Mouse (Mus musculus) thymus, postnatal 25 days (tissue): ENCODE data around the gene Cep112.

ENCODE experiments used
- DNase-seq: peaks from one replicate; pipeline ENCODE4 v3.0.0; 2022

Cep112 gene

DNA sequence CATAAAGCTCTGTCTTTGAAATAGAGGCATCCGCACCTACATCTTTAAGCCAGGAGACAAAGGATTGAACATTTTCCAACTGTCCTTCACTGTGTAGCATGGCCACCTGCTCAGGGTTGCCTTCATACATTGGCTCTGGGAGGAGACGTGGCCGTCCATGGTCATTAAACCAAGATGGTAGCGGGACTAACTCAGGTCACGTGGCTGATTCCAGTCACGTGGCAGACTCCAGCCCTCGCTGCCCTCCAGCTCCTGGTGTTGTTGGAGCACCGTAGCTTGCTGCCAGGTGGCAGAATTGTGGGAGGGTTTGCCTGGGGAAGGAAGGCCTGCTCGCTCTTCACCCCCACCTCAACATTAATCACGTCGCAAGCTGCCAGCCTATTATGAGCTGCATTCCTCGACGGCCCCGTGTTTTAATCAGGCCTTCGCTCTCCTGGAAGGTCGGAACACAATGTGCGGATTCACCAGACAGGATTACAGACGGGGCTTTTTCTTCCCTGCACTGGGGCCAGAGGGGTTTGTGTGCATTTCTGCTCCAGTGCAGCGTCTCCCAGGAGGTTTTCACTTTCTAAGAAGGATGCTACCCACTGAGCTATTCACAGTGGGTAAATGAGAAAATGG, 460.4 kb downstream of the Cep112 start:
- no peak for DNase-seq

- no peak for DNase-seq
Observed at GRCm38 (mm10) chr11:108886060-108886459, 461.1 kb downstream of the Cep112 start.

DNA sequence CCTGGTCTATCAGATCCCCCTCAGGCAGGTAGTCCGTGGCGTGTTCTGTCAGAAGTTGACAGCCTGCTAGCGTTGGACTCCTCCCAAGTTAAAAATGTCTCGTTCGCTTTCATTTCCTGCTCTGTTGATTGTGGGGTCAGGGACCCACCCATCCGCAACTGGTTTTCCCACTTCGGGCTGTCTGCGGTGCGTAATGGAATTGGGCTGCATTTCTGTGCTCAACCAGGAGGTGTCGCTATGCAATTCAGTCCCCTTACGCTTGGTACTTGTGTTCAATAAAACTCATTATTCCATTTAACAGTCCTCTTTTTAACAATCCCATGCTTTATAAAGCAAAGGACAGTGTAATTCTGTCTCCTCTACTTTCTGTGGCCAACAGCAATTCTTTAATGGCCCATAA, 464.1 kb downstream of the Cep112 start:
- DNase-seq: peak; percentile 33

- no peak for DNase-seq
Observed at GRCm38 (mm10) chr11:108890544-108890943, 465.6 kb downstream of the Cep112 start.

DNA sequence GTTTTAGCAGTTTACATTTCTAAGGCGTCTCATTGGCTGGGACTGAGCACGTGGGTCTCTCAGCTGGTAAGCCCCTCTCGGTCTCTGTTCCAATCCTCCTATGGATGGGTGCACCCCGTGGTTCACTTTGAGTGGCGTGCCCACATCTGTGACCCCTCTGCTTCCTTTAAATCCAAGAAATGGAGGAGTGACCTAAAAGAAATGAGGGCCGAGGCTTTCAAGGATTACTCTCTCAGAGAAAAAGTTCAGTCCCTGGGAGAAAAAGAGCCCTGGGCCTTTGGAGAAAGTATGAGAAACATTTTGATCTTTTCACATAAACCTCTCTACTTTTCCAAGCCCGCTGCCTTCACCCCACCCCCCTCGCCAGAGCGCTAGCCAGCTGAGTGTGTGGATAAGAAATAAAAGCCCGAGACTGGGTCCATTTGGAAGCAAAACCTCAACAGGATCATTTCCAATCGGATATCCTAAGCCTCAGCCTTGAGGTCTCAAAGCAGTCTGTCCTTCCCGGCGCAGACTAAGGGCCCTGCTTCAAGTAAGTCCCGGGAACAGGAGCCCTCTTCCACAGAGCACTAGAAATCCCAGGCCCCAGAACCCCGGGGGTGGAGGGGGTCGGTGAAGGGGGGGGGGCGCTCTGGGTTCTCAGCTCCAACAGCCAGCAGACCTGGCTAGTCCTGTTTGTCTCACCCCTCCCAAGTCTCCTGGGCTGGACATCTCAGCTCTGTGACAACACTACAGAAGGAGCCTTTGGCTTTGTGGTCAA, 466.3 kb downstream of the Cep112 start:
- no peak for DNase-seq

- no peak for DNase-seq
Observed at GRCm38 (mm10) chr11:108891871-108892380, 466.9 kb downstream of the Cep112 start.

GRCm38 (mm10) chr11:108892406-108892805, 467.4 kb downstream of the Cep112 start:
- DNase-seq: no peak

DNA sequence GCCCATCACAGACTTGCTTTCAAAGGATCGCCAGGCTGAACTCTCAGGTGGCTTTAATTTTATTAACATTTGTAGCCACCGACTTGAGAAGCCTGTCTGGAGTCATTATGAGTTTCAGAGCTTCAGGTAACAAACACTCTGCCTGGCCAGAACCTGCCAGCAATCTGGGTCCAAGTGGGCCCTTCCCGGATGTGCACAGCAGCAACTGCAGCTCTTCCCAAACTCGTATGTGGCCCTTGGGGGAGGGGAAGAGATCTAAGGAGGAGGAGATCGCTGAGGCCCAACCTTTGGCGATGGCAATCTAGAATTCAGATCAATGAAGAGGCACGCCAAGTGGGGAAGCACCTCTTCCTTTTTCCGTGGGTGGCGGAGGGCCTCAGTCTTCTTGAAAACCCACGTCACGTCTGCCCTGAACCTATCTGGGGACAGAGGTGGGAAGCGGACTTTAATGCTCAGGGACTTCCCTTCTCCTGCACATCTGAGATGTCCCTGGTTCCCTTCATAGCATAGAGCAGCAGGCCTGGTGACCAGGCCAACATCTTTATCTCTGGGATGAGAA, 468.3 kb downstream of the Cep112 start:
- DNase-seq: no peak

DNA sequence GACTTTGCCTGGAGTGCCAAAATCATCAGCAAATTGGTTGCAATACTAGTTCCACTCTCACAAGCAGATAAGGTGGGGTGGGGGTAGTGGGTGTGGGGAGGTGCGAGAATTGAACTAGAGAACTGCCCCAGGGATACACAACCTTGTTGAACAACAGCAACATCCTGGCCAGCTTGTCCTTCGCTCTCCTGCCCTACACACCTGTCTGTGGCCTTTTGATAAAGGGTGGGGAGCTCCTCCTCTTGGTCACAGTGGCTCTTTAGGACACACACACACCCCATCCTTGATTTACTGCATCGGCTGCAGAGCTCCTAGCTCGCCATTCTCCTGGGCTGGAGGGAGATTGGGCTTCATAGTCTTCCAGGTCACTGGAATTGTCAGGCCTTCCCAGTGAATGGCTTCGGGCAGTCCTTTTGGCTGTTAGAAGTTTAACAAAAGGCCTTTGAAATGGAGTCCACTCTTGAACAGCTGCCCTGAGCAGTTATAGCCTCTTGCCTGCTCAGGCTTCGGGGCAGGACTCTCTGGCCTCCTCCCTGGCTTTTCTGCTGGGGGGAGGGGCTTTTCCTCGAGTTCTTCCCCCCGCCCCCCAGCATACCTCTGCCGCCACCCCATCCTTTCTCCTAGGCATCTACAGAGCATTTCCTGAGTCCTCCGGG, 469.0 kb downstream of the Cep112 start:
- DNase-seq: no peak

GRCm38 (mm10) chr11:108897034-108897433, 472.0 kb downstream of the Cep112 start:
- DNase-seq: no peak

- no peak for DNase-seq
Observed at GRCm38 (mm10) chr11:108898063-108898462, 473.1 kb downstream of the Cep112 start.

DNA sequence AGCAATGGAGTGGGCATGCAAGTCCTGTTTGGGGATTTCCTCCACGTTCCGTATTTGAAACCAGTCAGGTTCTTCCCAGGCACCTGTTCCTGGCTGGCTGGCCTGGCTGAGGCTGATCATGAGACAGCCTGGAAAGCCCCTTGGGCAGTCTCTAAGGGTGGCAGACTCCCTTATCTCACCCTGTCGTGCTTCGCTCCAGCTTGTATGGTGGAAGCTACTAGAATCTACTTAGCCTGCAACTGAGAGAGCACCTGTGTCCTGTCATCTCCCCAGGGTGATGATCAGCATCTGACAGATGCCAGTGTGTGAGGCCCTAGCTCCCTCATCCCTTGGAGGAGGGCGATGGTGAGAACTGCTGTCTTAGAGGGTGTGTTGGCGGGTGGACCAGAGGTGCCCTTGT, 473.5 kb downstream of the Cep112 start:
- DNase-seq: no peak

GRCm38 (mm10) chr11:108900718-108901488, 475.9 kb downstream of the Cep112 start:
- DNase-seq: no peak

GRCm38 (mm10) chr11:108901670-108902069, 476.7 kb downstream of the Cep112 start:
- DNase-seq: no peak

DNA sequence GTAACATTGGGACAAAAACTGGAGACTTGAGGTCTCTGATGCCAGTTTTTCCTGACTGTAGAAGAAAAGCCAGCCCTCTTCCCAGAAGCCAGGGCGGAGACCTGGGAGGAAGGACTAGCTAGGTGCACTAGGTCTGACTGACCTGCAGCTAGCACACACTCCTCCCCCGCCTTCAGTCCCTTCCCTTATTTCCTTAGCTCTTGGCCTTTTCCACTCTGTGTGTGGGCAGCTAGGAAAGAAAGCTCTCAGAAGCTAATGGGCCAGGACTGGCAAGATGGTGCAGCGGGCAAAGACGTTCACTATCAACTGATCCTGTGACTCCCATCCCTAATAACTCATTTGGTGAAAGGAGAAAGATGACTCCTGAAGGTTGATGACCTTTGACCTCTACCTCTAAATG, 477.3 kb downstream of the Cep112 start:
- DNase-seq: no peak

- no peak for DNase-seq
Observed at GRCm38 (mm10) chr11:108906590-108907254, 481.7 kb downstream of the Cep112 start.

DNA sequence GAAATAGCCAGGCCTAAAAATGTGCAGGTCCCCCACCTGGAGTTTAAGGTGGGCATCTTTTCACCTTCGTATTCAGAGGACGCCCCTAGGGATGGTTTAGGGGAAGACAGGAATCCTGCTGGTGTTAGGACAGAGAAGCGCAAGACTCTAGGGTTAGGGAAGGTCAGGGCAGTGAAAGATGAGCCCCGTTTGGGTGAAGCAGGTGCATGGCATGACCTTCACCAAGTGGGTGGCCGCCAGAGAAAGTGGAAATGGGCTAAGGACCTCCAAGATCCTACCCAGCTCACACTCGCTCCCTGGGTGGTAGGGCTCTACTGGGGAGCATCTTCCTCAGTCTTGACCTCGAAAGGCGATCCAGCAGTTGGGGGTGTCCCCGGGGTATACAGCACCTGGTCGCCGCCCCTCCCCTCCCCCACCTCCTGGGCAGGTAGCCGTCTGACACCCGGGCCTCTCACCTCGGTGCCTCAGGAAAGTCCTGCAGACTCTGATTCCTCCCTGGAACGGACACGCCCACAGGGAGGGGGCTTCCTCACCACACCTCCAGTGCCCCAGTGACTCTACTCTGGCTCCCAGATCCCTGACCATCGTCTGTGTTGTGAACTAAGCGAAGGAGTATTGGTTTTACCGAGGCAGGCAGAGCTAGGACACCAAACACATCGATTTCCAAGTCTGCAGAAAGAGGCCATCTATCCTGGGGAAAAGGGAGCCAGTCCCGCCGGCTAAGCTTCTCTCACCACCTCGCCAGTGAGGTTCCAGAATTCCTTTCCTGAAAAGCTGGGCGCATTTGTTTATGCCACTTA, 484.6 kb downstream of the Cep112 start:
- no peak for DNase-seq
